9 mouse cellular contexts compared by ENCODE assay signal in the genomic region with DNA sequence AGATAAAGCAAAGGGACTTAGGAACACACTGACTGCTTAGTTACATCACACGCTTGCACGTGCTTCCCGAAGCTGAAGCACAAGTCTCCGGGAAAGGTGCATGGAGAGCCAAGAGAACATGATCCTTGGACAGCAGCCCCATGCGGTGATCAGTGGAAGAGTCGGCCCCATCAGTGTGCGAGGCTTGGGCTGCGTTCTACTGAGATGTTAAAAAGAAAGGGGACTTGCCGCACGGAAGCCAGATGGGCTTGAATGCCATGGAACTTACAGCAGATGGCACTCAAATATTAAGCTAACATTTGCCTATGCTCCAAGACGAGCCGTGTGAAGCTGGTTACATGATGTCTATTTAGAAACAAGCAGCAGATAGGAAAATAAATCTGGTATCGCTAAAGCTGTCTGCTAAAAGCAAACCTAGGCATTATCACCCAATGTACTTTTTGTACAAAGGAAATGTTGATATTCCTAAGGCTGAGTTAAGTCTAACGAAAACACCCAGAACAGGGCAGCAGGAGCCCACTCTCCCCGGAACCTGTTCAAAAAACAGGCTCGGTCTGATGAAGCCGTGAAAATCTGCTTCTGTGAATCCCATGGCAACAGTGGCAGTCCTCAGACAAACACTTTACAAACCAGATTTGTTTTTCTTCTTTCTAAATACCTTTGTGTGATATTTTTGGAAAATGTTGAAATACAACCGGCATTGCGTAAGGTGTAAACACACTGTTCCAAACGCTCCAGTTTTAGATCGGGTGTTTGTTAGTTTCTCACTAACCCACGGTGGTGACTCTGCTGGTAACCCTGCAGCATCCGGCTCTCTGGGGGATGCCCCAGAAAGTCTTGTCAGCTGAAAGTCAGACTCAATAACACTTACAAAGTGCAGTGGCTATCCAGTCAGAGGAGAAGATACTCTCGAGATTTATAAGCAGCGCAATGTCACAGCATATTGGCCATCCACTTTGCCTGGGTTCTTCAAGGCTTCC.
A peak's percentile ranks its signal among the peaks of the same experiment; 100 is the strongest.
DNase-seq lines count a peak whose midpoint lies in the region; ATAC-seq and TF ChIP-seq lines count a peak whose summit lies in the region.
"Had no signal": no experiment of that assay in that cellular context is flagged by ENCODE, and none has a peak within 500 bp of the region (broad histone marks: within the 10 kb centered on the region; RNA-seq: fewer than 3 reads in every experiment).

No protein-coding gene starts in this region.

- 0 out of 2 replicates have a peak overlapping the region, but pooled peaks have one; percentile 15 for H3K9ac ChIP-seq in forebrain, postnatal 0 days
- H3K9ac ChIP-seq: embryonic facial prominence, embryonic 12.5 days had no signal

- intact Hi-C loops in heart, postnatal 25 days (cut with DNase I): no loop called here

- H3K36me3 ChIP-seq in forebrain, postnatal 0 days (ENCODE audit: insufficient read depth): no peaks in the 10 kb centered on the region
- H3K36me3 ChIP-seq: embryonic facial prominence, embryonic 12.5 days had no signal

- 0 out of 2 replicates have a peak overlapping the region, but pooled peaks have one; percentile 7 for H3K4me3 ChIP-seq in forebrain, postnatal 0 days (ENCODE audit: low read depth, low read length)
- H3K4me3 ChIP-seq: embryonic facial prominence, embryonic 12.5 days had no signal

- peak overlapping the region; percentile 60 for H3K27ac ChIP-seq in forebrain, postnatal 0 days (ENCODE audit: low read depth, low read length)
- H3K27ac ChIP-seq: embryonic facial prominence, embryonic 12.5 days had no signal

- WGBS in forebrain, postnatal 0 days: 42% methylated on average over 25 of the region's 25 CpGs

- peak; percentile 7 to 9 for DNase-seq in heart, adult 18-20 months
- DNase-seq in heart, postnatal 25 days (ENCODE audit: low spot score): no peak
- peak; percentile 91 for DNase-seq in forebrain, postnatal 0 days
- DNase-seq in layer of hippocampus, postnatal 36 days: peak; percentile 81 to 83
- peak; percentile 29 for DNase-seq in retina, embryonic 14.5 days (ENCODE audit: low spot score)
- no peak for DNase-seq in thymus, adult 18-20 months
- no peak for DNase-seq in urinary bladder, postnatal 14 days (ENCODE audit: low spot score)

- peak; percentile 68; the same call in 1 of the 2 replicates for TF ChIP-seq CTCF in forebrain, postnatal 0 days (IDR thresholded peaks at IDR 0.05; ENCODE audit: low read depth)

- H3K4me2 ChIP-seq in forebrain, postnatal 0 days (ENCODE audit: low read depth): peak overlapping the region; percentile 38
- H3K4me2 ChIP-seq: embryonic facial prominence, embryonic 12.5 days had no signal

- no peaks in the 10 kb centered on the region for H3K27me3 ChIP-seq in forebrain, postnatal 0 days (ENCODE audit: insufficient read depth, low read length)
- H3K27me3 ChIP-seq: embryonic facial prominence, embryonic 12.5 days had no signal

- ATAC-seq in forebrain, postnatal 0 days: peak; percentile 96
- no peak for ATAC-seq in inflammation-experienced regulatory T-cells, adult 6 months

- H3K9me3 ChIP-seq in forebrain, postnatal 0 days (ENCODE audit: low read length): no peaks in the 10 kb centered on the region
- H3K9me3 ChIP-seq: embryonic facial prominence, embryonic 12.5 days had no signal

- 0 out of 2 replicates have a peak, but pooled peaks cover 13% of the 10 kb centered on the region for H3K4me1 ChIP-seq in forebrain, postnatal 0 days (ENCODE audit: insufficient read depth)
- H3K4me1 ChIP-seq: embryonic facial prominence, embryonic 12.5 days had no signal

Comparison
In these comparisons a context has a peak if more than half of its experiments do, and no peak if none do; other contexts are left out.
1. DNase-seq: peak in heart, adult 18-20 months (2 of 2), forebrain, postnatal 0 days (single experiment), layer of hippocampus, postnatal 36 days (2 of 2) and retina, embryonic 14.5 days (single experiment); none in heart, postnatal 25 days (single experiment), thymus, adult 18-20 months (0 of 2) and urinary bladder, postnatal 14 days (single experiment).